Mouse (Mus musculus): ENCODE measurements around the gene Setd3.

GRCm38 (mm10) chr12:108219163-108219562 lies 40.0 kb upstream of the Setd3 start:
- TF ChIP-seq POLR2A (IDR thresholded peaks at IDR 0.05; ENCODE audit: low read depth, low read length) (no peak), CTCF (IDR thresholded peaks at IDR 0.05; ENCODE audit: extremely low read depth, insufficient read depth, insufficient read length, insufficient replicate concordance) (no peak)
